Mouse (Mus musculus) urinary bladder, postnatal 36 days (tissue): Measurements from ENCODE around the gene Trip10.

Experiments used
- DNase-seq, 2 experiments: peaks; one replicate each; pipeline ENCODE4 v3.0.0; 2022; ENCODE audit warnings: low spot score in 2 of 2, mixed read lengths in 1 of 2

Trip10 gene

DNA sequence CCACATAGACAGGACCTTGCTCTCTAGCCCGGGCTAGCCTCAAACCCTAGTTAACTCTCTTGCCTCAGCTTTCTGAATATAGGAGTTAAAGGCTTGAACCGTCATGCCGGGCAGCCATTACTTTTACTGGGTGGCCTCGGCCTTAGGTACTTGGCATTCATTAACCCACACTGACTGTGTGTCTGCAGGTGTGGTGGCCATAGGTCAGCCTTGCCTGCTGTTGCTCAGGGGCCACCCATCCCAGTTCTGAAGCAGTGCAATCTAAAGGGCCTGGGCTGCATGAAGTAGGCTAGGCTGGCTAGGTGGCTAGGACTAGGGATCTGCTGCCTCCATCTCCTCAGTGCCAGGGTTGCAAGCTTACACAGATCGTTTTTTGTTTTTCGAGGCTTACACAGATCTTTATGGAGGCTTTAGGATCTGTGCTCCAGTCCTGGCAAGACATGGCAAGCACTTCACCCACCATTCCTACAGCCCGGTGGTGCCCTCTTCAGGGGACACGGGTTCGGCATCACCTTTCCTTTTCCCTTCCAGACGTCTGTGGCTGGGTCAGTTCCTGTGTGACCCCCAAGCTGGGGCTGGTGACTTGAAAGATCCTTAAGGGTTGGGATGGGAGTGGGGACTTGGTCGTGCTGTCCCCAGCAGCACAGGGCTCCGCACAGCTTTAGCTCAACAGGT, 14.9 kb upstream of the Trip10 start:
- no peak for DNase-seq

GRCm38 (mm10) chr17:57235803-57236202, 13.5 kb upstream of the Trip10 start:
- DNase-seq = no peak

DNA sequence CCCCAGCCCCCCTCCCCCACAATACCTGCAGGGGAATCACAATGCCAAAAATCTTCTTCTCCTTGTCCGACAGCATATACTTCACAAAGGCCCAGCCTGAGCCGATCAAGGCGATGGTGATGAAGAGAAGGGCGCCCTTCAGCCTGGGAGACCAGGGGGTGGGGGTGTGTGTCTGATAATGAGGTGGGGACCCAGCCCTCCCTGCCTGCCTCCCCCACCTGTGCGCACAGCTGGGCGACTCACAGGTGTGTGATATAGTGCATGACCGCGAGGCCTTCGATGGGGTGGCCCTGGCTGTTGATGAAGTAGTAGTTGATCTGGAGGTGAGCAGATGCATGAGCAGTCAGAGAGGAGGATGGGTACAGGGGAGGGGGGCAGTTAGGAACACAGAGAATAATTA, 12.1 kb upstream of the Trip10 start:
- DNase-seq = no peak

DNA sequence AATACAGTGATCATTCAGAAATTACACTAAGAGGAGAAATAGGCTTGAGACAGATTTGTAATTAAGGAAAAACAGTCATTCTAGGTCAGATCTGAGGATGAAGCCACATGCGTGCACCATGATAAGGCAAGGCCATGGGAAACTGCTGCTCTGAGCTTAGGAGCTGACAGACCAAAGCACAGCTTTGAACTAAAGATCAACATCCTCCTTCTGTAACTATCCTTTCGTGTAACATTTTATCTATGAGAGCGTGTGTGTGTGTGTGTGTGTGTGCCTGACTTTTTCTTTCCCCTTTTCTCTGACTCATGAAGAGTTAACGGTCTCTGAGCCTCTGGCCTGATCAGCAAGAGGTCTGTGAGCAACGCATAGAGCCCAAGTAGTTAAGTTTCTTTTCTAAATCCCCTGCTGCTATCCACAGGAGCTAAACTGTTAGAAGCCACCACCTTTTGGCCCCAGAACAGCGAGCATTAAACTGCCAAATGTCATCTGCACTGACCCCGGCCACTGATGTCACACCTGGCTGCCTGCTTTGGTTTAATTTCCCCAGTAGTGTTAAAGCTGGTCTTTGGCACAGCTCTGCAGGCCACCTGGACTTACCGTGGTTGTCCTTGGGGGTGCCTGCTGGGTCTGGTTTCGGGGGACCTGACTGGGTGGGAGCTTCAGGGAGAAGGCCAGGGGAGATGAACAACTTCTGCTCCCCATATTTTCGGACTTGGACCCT, 5.4 kb upstream of the Trip10 start:
- no peak for DNase-seq

GRCm38 (mm10) chr17:57245311-57245929, 3.8 kb upstream of the Trip10 start:
- DNase-seq = no peak

GRCm38 (mm10) chr17:57246663-57247392, 2.4 kb upstream of the Trip10 start:
- DNase-seq = no peak

GRCm38 (mm10) chr17:57247393-57248200, 1.7 kb upstream of the Trip10 start:
- peak; percentile 84 to 91 for DNase-seq

DNA sequence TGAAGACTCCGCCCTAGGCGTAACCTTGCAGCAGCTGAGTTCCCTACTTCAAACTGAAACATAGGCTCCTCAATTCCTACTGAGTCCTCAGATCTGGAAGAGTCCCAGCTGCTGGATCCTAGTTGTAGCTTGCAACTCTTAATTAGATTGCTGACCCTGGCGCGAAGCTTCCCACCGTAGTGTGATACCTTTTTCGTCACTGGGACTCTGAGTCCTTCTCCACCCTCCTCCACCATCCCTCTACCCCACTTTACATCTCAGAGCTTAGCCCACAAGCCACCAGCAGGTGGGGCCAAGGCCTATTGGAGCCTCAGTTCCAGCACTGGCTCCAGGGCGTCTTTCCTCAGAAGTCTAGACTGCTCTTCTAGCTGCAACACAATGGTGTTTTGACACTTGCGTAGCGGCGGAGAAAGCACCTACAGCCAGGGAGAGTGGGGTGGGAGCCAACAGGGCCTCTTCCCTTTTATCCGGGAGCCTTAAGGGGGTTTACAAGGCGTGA, 1.0 kb upstream of the Trip10 start, which contains the start of gene Gpr108:
Gpr108 (minus strand) TSS at position 246 of the 499 bp plus-strand sequence.
- DNase-seq = peak; percentile 81 to 88

DNA sequence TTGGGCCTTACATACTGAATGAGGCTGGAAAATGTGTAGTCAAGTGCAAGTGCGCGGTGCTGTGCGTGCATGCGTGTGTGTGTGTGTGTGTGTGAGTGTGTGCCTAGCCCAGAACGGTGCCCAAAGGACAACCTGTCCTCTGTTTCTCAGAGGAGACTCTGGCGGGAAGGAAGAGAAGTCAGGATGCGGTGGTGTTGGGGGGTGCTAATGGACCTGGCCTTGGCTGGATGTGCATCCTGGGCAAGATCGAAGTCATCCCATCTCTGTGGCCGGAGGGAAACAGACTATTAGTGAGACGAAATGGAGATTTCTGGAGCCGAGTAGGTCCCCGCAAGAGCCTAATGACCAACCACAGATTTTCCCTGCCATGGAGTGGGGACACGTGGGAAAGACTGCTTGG, 484 bp upstream of the Trip10 start:
- DNase-seq = no peak

DNA sequence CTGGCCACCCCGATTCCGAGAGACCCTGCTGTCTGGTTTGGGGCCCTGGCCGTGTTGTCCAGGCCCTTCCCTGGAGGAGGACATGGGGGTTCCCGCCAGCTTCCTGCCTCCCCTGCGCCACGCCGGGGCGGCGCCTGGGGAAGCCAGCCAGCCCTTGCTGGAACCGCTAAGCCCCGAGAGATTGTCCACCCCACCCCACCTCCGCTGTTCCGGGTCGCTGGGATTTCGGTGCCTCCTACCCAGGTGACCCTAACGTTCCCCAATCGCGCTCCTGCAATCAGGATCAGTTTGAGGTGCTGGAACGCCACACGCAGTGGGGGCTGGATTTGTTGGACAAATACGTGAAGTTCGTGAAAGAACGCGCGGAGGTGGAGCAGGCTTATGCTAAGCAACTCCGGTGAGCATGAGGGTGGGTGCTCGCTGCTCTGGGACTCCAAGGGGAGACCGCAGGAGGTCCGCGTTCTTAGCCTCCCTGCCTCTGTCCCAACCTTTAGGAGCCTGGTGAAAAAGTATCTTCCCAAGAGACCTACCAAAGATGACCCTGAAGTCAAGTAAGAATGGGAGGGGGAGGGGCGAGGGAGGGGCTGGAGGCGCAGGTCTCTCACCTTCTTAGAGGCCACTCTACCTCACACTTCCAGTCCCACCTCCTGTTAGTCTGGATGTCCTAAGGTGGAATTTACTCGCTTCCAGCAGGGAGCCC, 1.4 kb downstream of the Trip10 start:
- peak; percentile 57 to 72 for DNase-seq

DNA sequence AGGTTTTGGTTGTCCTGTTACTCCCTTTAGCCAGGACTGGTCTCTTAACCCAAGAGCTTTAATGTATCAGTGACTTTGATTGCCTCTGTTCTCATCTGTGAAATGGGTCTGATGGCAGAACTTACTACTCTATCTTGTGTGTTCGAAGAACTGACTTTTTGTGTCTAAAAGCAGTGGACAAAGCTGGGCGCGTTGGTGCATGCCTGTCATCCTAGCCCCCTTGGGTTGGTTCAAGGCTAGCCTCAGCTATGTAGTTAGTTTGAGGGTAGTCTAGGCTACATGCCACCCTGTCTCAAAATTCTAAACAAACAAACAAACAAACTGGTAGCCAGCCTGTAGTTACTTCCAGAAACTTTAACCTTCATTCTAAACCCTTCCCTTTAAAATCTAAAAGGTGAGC, 2.2 kb downstream of the Trip10 start:
- no peak for DNase-seq

DNA sequence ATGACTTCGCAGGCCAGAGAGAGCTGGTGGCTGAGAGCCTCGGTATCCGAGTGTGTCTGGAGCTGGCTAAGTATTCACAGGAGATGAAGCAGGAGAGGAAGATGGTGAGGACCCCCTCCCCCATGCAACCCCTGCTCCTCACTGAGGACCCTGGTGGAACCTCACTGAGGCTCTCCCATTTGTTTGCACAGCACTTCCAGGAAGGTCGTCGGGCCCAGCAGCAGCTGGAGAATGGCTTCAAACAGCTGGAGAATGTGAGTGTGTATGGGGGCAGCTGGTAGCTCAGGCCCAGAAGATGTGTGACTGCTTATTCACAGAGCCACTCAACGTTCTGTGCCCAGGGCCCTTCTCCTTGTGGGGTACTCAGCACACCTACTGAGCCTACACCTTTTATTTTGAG, 4.1 kb downstream of the Trip10 start:
- no peak for DNase-seq

DNA sequence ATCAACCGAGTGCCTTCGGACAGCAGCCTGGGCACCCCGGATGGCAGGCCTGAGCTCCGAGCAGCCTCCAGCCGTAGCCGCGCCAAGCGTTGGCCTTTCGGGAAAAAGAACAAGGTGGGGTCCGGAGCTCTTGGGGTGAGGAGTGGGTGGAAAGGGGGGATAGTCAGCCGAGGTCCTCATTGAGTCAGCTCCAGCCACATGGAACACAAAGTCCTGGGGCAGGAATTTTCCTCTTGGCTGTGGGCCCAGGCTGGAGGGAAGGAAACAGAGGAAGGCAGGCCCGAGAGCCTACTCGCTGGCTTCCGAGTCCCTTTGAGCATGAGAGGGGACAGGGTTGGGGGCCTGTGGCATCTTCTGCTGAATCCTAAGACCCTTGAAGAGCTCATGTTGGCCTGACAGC, 6.1 kb downstream of the Trip10 start:
- DNase-seq = peak in 1 of 2 experiments; percentile 39

DNA sequence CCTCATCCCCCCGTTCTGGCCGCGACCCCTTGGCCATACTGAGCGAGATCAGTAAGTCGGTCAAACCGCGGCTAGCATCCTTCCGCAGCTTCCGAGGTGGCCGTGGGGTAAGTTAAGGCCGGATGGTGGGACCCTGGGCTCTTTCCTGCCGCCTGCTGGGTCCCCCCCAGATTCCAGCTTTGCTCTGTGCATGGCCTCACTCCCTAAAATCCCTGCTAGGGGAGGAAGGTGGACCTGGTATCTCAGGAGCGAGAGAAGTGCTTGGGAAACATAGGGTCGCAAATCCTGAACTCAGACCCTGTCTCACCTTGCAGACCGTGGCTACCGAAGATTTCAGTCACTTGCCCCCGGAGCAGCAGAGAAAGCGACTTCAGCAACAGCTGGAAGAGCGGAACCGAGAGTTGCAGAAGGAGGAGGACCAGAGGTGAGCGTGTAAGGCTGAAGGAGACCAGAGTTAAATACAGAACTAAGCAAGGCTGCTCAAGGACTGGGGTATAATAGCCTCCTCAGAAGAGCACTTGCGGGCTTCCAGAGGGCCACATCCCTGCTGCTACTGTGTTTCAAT, 7.7 kb downstream of the Trip10 start:
- DNase-seq = no peak

- no peak for DNase-seq
Observed at GRCm38 (mm10) chr17:57258191-57258590, 8.9 kb downstream of the Trip10 start.

DNA sequence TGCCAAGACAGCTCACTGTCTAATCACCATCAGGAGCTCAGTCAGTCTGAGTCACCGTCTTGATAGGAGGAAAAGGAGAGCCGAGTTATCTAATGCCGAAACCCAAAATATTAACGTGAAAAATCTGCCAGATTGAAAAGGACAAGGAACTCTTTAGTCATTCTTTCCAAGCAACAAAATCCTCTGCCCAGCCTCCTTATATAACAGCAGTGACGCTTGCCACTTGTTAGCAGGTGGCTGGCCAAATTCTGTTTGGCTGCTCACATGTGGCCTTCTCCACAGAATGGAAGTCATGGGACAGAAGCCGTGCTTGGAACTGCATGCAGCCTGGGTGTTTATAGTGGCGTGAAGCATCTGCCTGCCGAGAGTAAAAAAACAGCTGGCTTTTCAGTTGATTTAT, 10.5 kb downstream of the Trip10 start:
- peak in 1 of 2 experiments; percentile 55 for DNase-seq

- no peak for DNase-seq
Observed at GRCm38 (mm10) chr17:57260351-57260750, 11.1 kb downstream of the Trip10 start.

- DNase-seq = no peak
Observed at GRCm38 (mm10) chr17:57261286-57261685, 12.0 kb downstream of the Trip10 start.

GRCm38 (mm10) chr17:57261796-57262195, 12.5 kb downstream of the Trip10 start:
- no peak for DNase-seq

DNA sequence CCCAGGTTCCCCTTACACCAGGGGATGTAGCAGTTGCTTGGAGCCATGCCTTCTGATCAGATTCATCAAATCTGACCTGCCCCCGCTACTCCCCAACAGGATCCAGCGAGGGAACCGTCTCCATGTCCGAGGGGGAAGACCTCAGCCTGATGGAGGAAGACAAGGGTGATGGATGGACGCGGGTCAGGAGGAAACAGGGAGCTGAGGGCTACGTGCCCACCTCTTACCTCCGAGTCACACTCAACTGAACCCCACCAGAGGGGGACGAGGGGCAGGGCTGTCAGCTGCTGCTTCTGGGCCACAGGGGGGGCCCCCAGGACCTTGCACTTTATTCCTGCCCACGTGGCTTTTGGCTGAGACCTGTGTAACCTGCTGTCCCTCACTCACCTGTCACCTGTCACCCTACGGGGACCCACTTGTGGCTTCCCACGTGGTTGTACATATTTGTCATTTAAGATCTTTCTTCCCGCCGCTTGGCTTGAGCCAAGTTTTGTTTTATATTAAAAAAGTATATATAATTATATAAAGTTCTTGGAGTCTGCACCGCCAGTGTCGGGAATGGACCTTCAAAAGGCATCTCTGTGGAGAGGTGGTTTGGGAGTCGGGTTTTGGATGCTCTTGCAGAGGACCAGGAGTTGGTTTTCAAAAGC, 13.8 kb downstream of the Trip10 start:
- no peak for DNase-seq
